Mouse (Mus musculus): ENCODE results near the gene Emp2. TPM values are rescaled to one million over a fixed set of nuclear protein-coding genes. Genes with fewer than 3 reads are reported as not detected.

Emp2 gene
- 22.3 and 24.5 TPM in 2 replicates for polyA plus RNA-seq (2015; fragmentation: Nextera tagmentation; extraction: Ambion mirVana)

GRCm38 (mm10) chr16:10313646-10314088 is at the start of gene Emp2:
TSS of gene Emp2 (minus strand) at chr16:10313968.
- H3K9me3 ChIP-seq (ENCODE audit: control insufficient read depth, low read length) = no peaks in the 10 kb centered on the region
- H3K36me3 ChIP-seq (ENCODE audit: control insufficient read depth, insufficient read depth, low read length) = no peaks in the 10 kb centered on the region
- peak within 1 kb of the TSS; percentile 53 for H3K9ac ChIP-seq (ENCODE audit: low read depth, low read length)
- no peak within 1 kb of the TSS for H3K27ac ChIP-seq (ENCODE audit: low read depth, low read length)
- peak within 1 kb of the TSS; percentile 50 for H3K4me3 ChIP-seq (ENCODE audit: low read length)
- H3K4me2 ChIP-seq (ENCODE audit: low read length) = peak within 1 kb of the TSS; percentile 93
- under 1% methylated on average over 25 of the region's 40 CpGs for WGBS
- peak; percentile 63 for ATAC-seq
- peaks cover 8% of the 10 kb centered on the region for H3K4me1 ChIP-seq (ENCODE audit: control insufficient read depth, insufficient read depth, low read depth, low read length)
- peaks cover 10% of the 10 kb centered on the region for H3K27me3 ChIP-seq (replicated peaks; ENCODE audit: control insufficient read depth, insufficient read depth, low read length)

GRCm38 (mm10) chr16:10363061-10363460 is 49.3 kb upstream of the Emp2 start:
- 43% methylated on average over 1 of the region's 1 CpGs for WGBS
- H3K9me3 ChIP-seq (ENCODE audit: control insufficient read depth, low read length) = no peaks in the 10 kb centered on the region
- H3K4me3 ChIP-seq (ENCODE audit: low read length) = no peak overlapping the region
- no peaks in the 10 kb centered on the region for H3K27me3 ChIP-seq (replicated peaks; ENCODE audit: control insufficient read depth, insufficient read depth, low read length)
- no peaks in the 10 kb centered on the region for H3K36me3 ChIP-seq (ENCODE audit: control insufficient read depth, insufficient read depth, low read length)
- H3K27ac ChIP-seq (ENCODE audit: low read depth, low read length) = no peak overlapping the region
- H3K4me2 ChIP-seq (ENCODE audit: low read length) = no peak overlapping the region
- H3K9ac ChIP-seq (ENCODE audit: low read depth, low read length) = no peak overlapping the region
- ATAC-seq = no peak
- H3K4me1 ChIP-seq (ENCODE audit: control insufficient read depth, insufficient read depth, low read depth, low read length) = peaks cover under 1% of the 10 kb centered on the region; the same call in 1 of the 2 replicates

- H3K27me3 ChIP-seq (replicated peaks; ENCODE audit: control insufficient read depth, insufficient read depth, low read length) = no peaks in the 10 kb centered on the region
- ATAC-seq = no peak
- 83% methylated on average over 6 of the region's 6 CpGs for WGBS
- H3K4me3 ChIP-seq (ENCODE audit: low read length) = no peak overlapping the region
- H3K4me1 ChIP-seq (ENCODE audit: control insufficient read depth, insufficient read depth, low read depth, low read length) = peaks cover 4% of the 10 kb centered on the region
- no peak overlapping the region for H3K27ac ChIP-seq (ENCODE audit: low read depth, low read length)
- H3K4me2 ChIP-seq (ENCODE audit: low read length) = no peak overlapping the region
- H3K9ac ChIP-seq (ENCODE audit: low read depth, low read length) = no peak overlapping the region
- H3K36me3 ChIP-seq (ENCODE audit: control insufficient read depth, insufficient read depth, low read length) = no peaks in the 10 kb centered on the region
- no peaks in the 10 kb centered on the region for H3K9me3 ChIP-seq (ENCODE audit: control insufficient read depth, low read length)
These were observed 45.5 kb upstream of the Emp2 start for GRCm38 (mm10) chr16:10359241-10359640.

- 0 out of 2 replicates have a peak overlapping the region, but pooled peaks have one; percentile 20 for H3K27ac ChIP-seq (ENCODE audit: low read depth, low read length)
- H3K36me3 ChIP-seq (ENCODE audit: control insufficient read depth, insufficient read depth, low read length) = no peaks in the 10 kb centered on the region
- peak; percentile 90 for ATAC-seq
- WGBS = 11% methylated on average over 29 of the region's 30 CpGs
- H3K4me3 ChIP-seq (ENCODE audit: low read length) = peak overlapping the region; percentile 19
- no peaks in the 10 kb centered on the region for H3K9me3 ChIP-seq (ENCODE audit: control insufficient read depth, low read length)
- H3K9ac ChIP-seq (ENCODE audit: low read depth, low read length) = peak overlapping the region; percentile 41; the same call in 1 of the 2 replicates
- H3K4me2 ChIP-seq (ENCODE audit: low read length) = peak overlapping the region; percentile 46
- peaks cover 4% of the 10 kb centered on the region for H3K4me1 ChIP-seq (ENCODE audit: control insufficient read depth, insufficient read depth, low read depth, low read length)
- H3K27me3 ChIP-seq (replicated peaks; ENCODE audit: control insufficient read depth, insufficient read depth, low read length) = no peaks in the 10 kb centered on the region
These were observed 44.5 kb upstream of the Emp2 start for GRCm38 (mm10) chr16:10358010-10358934.

- Histone ChIP-seq H3K4me1 (ENCODE audit: control insufficient read depth, insufficient read depth, low read depth, low read length) (peaks cover 4% of the 10 kb centered on the region), H3K9me3 (ENCODE audit: control insufficient read depth, low read length) (no peaks in the 10 kb centered on the region), H3K9ac (ENCODE audit: low read depth, low read length) (no peak overlapping the region), H3K4me3 (ENCODE audit: low read length) (no peak overlapping the region), H3K27ac (ENCODE audit: low read depth, low read length) (no peak overlapping the region), H3K27me3 (replicated peaks; ENCODE audit: control insufficient read depth, insufficient read depth, low read length) (no peaks in the 10 kb centered on the region), H3K4me2 (ENCODE audit: low read length) (no peak overlapping the region), H3K36me3 (ENCODE audit: control insufficient read depth, insufficient read depth, low read length) (no peaks in the 10 kb centered on the region)
- peak; percentile 66 for ATAC-seq
These were observed 41.2 kb upstream of the Emp2 start for GRCm38 (mm10) chr16:10355004-10355403.

- Histone ChIP-seq H3K9ac (ENCODE audit: low read depth, low read length) (no peak overlapping the region), H3K36me3 (ENCODE audit: control insufficient read depth, insufficient read depth, low read length) (no peaks in the 10 kb centered on the region), H3K4me1 (ENCODE audit: control insufficient read depth, insufficient read depth, low read depth, low read length) (no peaks in the 10 kb centered on the region), H3K4me3 (ENCODE audit: low read length) (no peak overlapping the region), H3K9me3 (ENCODE audit: control insufficient read depth, low read length) (no peaks in the 10 kb centered on the region), H3K27me3 (replicated peaks; ENCODE audit: control insufficient read depth, insufficient read depth, low read length) (no peaks in the 10 kb centered on the region), H3K4me2 (ENCODE audit: low read length) (no peak overlapping the region), H3K27ac (ENCODE audit: low read depth, low read length) (no peak overlapping the region)
- 68% methylated on average over 9 of the region's 9 CpGs for WGBS
- no peak for ATAC-seq
These were observed 37.4 kb upstream of the Emp2 start for GRCm38 (mm10) chr16:10351050-10351636.

GRCm38 (mm10) chr16:10349876-10350275 is 36.1 kb upstream of the Emp2 start:
- 76% methylated on average over 10 of the region's 10 CpGs for WGBS
- no peak overlapping the region for H3K9ac ChIP-seq (ENCODE audit: low read depth, low read length)
- ATAC-seq = no peak
- no peaks in the 10 kb centered on the region for H3K4me1 ChIP-seq (ENCODE audit: control insufficient read depth, insufficient read depth, low read depth, low read length)
- H3K27ac ChIP-seq (ENCODE audit: low read depth, low read length) = no peak overlapping the region
- H3K36me3 ChIP-seq (ENCODE audit: control insufficient read depth, insufficient read depth, low read length) = no peaks in the 10 kb centered on the region
- H3K4me2 ChIP-seq (ENCODE audit: low read length) = no peak overlapping the region
- no peaks in the 10 kb centered on the region for H3K27me3 ChIP-seq (replicated peaks; ENCODE audit: control insufficient read depth, insufficient read depth, low read length)
- no peaks in the 10 kb centered on the region for H3K9me3 ChIP-seq (ENCODE audit: control insufficient read depth, low read length)
- H3K4me3 ChIP-seq (ENCODE audit: low read length) = no peak overlapping the region

GRCm38 (mm10) chr16:10349436-10349835 is 35.7 kb upstream of the Emp2 start:
- WGBS = 72% methylated on average over 5 of the region's 5 CpGs
- no peak overlapping the region for H3K9ac ChIP-seq (ENCODE audit: low read depth, low read length)
- H3K4me1 ChIP-seq (ENCODE audit: control insufficient read depth, insufficient read depth, low read depth, low read length) = no peaks in the 10 kb centered on the region
- H3K9me3 ChIP-seq (ENCODE audit: control insufficient read depth, low read length) = no peaks in the 10 kb centered on the region
- H3K4me3 ChIP-seq (ENCODE audit: low read length) = no peak overlapping the region
- H3K27me3 ChIP-seq (replicated peaks; ENCODE audit: control insufficient read depth, insufficient read depth, low read length) = no peaks in the 10 kb centered on the region
- no peak overlapping the region for H3K27ac ChIP-seq (ENCODE audit: low read depth, low read length)
- H3K4me2 ChIP-seq (ENCODE audit: low read length) = no peak overlapping the region
- H3K36me3 ChIP-seq (ENCODE audit: control insufficient read depth, insufficient read depth, low read length) = no peaks in the 10 kb centered on the region
- ATAC-seq = no peak

GRCm38 (mm10) chr16:10347551-10347950 is 33.8 kb upstream of the Emp2 start:
- H3K27me3 ChIP-seq (replicated peaks; ENCODE audit: control insufficient read depth, insufficient read depth, low read length) = no peaks in the 10 kb centered on the region
- H3K9ac ChIP-seq (ENCODE audit: low read depth, low read length) = no peak overlapping the region
- no peak for ATAC-seq
- no peaks in the 10 kb centered on the region for H3K9me3 ChIP-seq (ENCODE audit: control insufficient read depth, low read length)
- no peak overlapping the region for H3K4me3 ChIP-seq (ENCODE audit: low read length)
- no peak overlapping the region for H3K27ac ChIP-seq (ENCODE audit: low read depth, low read length)
- no peaks in the 10 kb centered on the region for H3K4me1 ChIP-seq (ENCODE audit: control insufficient read depth, insufficient read depth, low read depth, low read length)
- whole genome bisulfite sequencing = 87% methylated on average over 7 of the region's 7 CpGs
- no peaks in the 10 kb centered on the region for H3K36me3 ChIP-seq (ENCODE audit: control insufficient read depth, insufficient read depth, low read length)
- H3K4me2 ChIP-seq (ENCODE audit: low read length) = no peak overlapping the region
